Mouse (Mus musculus) liver, adult (tissue): ENCODE data around the gene Camk2d.

Source experiments
- GATA4 ChIP-seq: IDR thresholded peaks from 2 replicates; pipeline ENCODE4 v1.6.1; 2014; ENCODE audit warnings: mild to moderate bottlenecking, low read length; ENCODE audit not compliant: insufficient replicate concordance

The Camk2d gene

DNA sequence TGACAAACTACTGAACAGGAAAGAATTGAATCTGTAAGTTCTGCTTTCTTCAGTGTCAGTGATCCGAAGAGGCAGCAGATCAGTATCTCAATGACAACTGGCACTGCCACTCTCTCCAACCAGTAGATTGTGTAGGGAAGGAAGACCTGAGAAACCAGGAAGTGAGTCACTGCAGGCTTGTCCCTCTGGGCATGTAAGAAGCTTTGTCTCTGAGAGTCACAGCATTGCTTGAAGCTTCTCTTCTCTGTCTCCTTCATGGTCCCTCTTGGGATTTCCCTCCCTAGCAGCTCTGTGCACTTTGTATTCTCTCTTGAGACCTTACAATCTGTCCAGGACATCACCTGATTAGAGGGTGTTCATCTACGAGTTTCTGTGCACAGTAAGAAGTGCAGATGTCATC is 233.7 kb downstream of the Camk2d start:
- TF ChIP-seq GATA4: no peak

DNA sequence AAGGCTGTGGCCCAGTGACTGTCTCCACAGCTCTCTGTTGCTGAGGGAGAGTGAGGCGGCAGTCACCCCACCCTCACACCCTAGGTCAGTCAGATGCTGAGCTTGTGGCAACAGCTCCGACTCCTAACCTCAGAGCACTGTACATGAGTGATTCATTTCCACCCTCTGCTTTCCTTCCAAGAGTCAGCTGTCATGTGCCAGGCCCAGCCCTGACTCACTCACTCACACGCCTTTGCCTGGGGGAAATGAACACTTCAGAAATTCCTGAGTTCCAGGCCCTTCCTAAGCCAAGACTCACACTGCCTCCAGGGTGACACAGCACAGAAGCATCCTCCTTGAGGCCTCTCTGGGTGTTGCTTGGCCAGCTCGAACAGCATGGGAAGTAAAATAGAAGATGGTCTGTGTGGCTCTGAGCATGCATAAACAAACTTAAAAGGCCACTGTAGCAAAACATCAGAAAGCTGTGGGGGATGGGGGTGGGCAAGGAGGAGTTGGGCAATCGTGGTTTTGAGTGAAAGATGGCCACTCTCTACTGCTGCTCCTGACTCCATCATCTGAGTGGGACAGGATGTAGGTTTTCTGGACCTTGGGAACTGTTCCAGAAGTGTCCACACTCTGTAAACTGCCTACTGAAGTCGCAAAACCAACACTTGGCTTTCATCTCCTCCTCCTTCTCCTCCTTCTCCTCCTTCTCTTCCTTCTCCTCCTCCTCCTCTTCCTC is 235.5 kb downstream of the Camk2d start:
- no peak for TF ChIP-seq GATA4

DNA sequence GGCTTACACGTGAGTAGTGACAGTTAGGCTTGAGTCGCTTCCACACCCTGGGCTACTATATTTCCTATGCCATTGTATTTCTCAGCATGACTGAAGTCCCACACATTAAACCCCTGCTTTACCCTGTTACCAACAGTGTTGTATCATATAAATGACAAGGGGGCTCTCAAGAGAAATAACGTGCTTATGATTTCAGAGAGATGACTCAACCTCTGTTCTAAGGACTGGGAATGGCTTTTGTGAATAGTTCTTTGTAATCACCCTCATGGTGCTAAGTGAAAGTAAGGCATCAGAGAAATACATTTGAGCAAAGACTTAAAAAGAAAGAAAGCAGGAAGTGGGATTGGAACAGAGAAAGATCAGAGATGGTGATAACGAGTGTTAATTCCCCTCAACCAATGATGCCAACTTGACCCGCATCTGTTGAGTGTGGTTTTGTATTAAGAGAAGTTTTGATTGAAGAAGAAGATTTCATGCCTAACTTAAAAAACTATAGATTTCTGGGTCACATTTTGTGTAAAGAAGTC is 238.6 kb downstream of the Camk2d start:
- no peak for TF ChIP-seq GATA4

DNA sequence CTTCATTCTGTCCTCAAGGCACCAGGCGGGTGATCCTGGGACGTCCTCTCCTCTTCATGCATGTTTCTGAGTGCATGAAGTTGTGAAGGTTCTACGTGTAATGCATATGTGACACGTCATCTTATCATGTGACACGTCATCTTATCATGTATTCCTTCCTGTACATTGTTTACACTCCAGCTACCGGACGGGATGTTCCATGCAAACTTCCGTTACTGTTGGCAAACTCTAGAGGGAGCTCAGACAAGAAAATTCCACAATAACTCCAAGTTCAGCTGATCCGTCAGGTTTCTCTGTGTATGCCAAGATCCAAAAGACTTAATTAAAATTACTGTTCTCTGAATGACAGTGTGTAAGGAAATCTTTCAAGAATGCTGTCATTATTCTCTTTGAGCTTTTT is 246.7 kb downstream of the Camk2d start:
- TF ChIP-seq GATA4: peak; percentile 10; the same call in 1 of the 2 replicates

- no peak for TF ChIP-seq GATA4
Measured at GRCm38 (mm10) chr3:126844809-126845208, 248.7 kb downstream of the Camk2d start.

DNA sequence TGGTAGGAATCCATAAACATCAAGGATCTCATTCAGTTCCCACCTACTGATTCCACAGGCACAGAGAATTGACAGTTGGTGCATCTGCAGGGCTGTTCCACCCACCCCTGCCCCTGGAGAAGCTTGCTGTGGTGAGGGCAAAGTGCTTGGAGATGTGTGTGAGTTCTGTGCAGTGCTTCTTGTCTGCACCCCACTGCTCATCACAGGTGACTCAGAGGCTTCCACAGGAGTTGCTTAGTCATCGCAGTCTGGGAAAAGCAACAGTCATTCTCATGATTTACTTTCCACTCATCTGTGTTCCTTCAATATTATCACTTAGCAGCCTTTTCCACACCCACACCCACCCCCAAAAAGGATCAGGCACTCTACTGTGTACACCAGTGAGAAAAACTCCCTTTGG is 252.0 kb downstream of the Camk2d start:
- no peak for TF ChIP-seq GATA4

- no peak for TF ChIP-seq GATA4
Measured at GRCm38 (mm10) chr3:126860442-126860841, 264.3 kb downstream of the Camk2d start.

DNA sequence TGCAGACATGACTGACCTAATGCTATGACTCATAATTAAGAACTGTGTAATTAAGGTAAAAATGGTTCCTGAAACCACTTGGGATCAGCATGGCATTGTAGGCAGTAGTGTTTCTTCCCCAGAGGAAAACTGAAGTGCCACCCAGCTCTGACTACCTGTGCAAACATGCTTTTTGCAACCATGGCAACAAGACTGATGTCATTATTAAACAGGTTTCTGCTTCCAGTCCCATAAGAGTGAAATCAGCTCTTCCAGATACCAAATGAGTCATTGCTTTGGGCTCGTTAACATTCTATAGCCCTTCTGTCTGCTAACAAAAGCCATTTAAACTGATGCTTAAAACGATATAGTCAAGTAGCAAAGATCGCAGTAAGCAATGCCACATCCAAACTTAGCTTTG is 273.5 kb downstream of the Camk2d start:
- no peak for TF ChIP-seq GATA4

- TF ChIP-seq GATA4: no peak
Measured at GRCm38 (mm10) chr3:126870688-126871087, 274.6 kb downstream of the Camk2d start.

DNA sequence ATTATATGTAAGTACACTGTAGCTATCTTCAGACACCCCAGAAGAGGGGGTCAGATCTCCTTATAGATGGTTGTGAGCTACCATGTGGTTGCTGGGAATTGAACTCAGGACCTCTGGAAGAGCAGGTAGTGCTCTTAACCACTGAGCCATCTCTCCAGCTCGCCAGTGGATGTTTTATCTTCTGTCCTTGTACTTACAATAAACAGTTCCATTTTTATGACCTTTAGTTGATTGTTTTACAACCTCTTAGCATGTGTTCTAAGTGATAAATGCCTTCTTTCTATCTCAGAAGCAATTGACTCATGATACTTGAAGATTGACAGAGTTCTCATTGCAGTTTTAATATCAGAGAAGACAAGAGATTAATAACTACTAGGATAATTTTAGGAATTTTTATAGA is 282.1 kb downstream of the Camk2d start:
- no peak for TF ChIP-seq GATA4

- no peak for TF ChIP-seq GATA4
Measured at GRCm38 (mm10) chr3:126886090-126886489, 290.0 kb downstream of the Camk2d start.

DNA sequence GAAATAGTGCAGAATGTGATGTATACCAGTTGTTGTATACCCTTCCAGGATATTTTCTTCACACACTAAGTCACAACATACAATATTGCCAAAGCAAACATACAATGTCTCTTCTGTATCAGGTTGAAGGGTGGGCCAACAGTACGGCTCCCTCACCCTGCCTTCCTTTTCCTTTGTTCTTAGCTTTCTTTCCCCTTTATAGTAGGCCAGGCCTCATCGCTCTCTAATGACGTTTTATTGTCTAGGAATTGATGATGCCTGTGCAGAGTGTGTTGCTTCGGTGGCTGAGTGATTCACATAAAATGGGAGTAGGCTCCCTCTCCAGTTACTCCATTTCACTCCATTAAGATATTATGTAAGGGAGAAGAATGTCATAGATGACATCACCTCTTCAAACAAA is 290.5 kb downstream of the Camk2d start:
- TF ChIP-seq GATA4: no peak
